Mouse (Mus musculus) left cerebral cortex, adult 8-10 months (tissue): ENCODE results near the gene Pms1. TPM values are rescaled to one million over a fixed set of nuclear protein-coding genes. Genes with fewer than 3 reads are reported as not detected.
A peak's percentile ranks its signal among the peaks of the same experiment; 100 is the strongest.
"Not testable (repeated sequence)": the region's sequence is repeated elsewhere in the genome, so short reads cannot be mapped to it uniquely, and the experiment has no call there.

Source experiments
- DNase-seq, 2 experiments: peaks; one replicate each; pipeline ENCODE4 v3.0.0; 2022; ENCODE audit warnings: low spot score in 2 of 2
- total RNA-seq, 4 experiments: library from RNA; stranded (reverse); gene quantifications; 2 replicates each; pipeline ENCODE4 v1.2.4; 2022

Gene Pms1
- total RNA-seq: 10 to 100 TPM; 38.2 to 50.3 (median 39.8) TPM

- peak; percentile 93 to 96 for DNase-seq
Observed at GRCm38 (mm10) chr1:53296581-53297383, at the start of gene Pms1, which contains the start of the genes Ormdl1 and Gm28778. Gene Pms1 (minus strand): TSS chr1:53297018. Gene Ormdl1 (plus strand): TSS chr1:53297095. Gene Gm28778 (plus strand): TSS chr1:53297111.

- no peak for DNase-seq
Observed at GRCm38 (mm10) chr1:53341071-53341470, 44.3 kb upstream of the Pms1 start.

GRCm38 (mm10) chr1:53337403-53337802, 40.6 kb upstream of the Pms1 start:
- DNase-seq: not testable (repeated sequence)

GRCm38 (mm10) chr1:53335465-53335864, 38.6 kb upstream of the Pms1 start:
- DNase-seq: no peak

GRCm38 (mm10) chr1:53333527-53333926, 36.7 kb upstream of the Pms1 start:
- DNase-seq: not testable (repeated sequence)

- DNase-seq: no peak
Observed at GRCm38 (mm10) chr1:53324827-53325494, 28.1 kb upstream of the Pms1 start.

GRCm38 (mm10) chr1:53324277-53324676, 27.5 kb upstream of the Pms1 start:
- DNase-seq: no peak

GRCm38 (mm10) chr1:53323254-53323653, 26.4 kb upstream of the Pms1 start:
- no peak for DNase-seq

- no peak for DNase-seq
Observed at GRCm38 (mm10) chr1:53321662-53322344, 25.0 kb upstream of the Pms1 start.

GRCm38 (mm10) chr1:53312989-53313967, 16.5 kb upstream of the Pms1 start, which contains the start of gene Osgepl1:
Gene Osgepl1 (plus strand): TSS chr1:53313624.
- DNase-seq: peak; percentile 73 to 78

GRCm38 (mm10) chr1:53300506-53300905, 3.7 kb upstream of the Pms1 start:
- DNase-seq: no peak

GRCm38 (mm10) chr1:53291197-53291596, 5.6 kb downstream of the Pms1 start:
- DNase-seq: no peak

GRCm38 (mm10) chr1:53272646-53273045, 24.2 kb downstream of the Pms1 start:
- peak; percentile 7 to 13 for DNase-seq

- DNase-seq: no peak
Observed at GRCm38 (mm10) chr1:53269901-53270300, 26.9 kb downstream of the Pms1 start.

GRCm38 (mm10) chr1:53264958-53265612, 31.7 kb downstream of the Pms1 start:
- DNase-seq: not testable (repeated sequence)

- DNase-seq: no peak
Observed at GRCm38 (mm10) chr1:53226063-53226462, 70.8 kb downstream of the Pms1 start.

- DNase-seq: no peak
Observed at GRCm38 (mm10) chr1:53225616-53226015, 71.2 kb downstream of the Pms1 start.

- no peak for DNase-seq
Observed at GRCm38 (mm10) chr1:53224775-53225174, 72.0 kb downstream of the Pms1 start.

- no peak for DNase-seq
Observed at GRCm38 (mm10) chr1:53210136-53210535, 86.7 kb downstream of the Pms1 start.

GRCm38 (mm10) chr1:53203902-53204301, 92.9 kb downstream of the Pms1 start:
- DNase-seq: no peak
